Mouse (Mus musculus) c-Kit-negative CD71-positive TER-119-positive erythroid progenitor cells, embryonic 14.5 days (primary cell): Measurements from ENCODE around the gene Slc30a3.

Experiments used
- DNase-seq: peaks from one replicate; pipeline ENCODE4 v3.0.0-alpha.2; 2013; ENCODE audit warnings: low read depth, low spot score

Slc30a3 gene

GRCm38 (mm10) chr5:31108000-31108490 is at the start of gene Slc30a3:
TSS of gene Slc30a3 (minus strand) at chr5:31108237.
- no peak for DNase-seq

- DNase-seq = peak; percentile 53
These were observed 46.1 kb upstream of the Slc30a3 start, which contains the start of gene Mpv17 for GRCm38 (mm10) chr5:31154152-31154553. TSS of gene Mpv17 (minus strand) at chr5:31154251.

- DNase-seq = no peak
These were observed 45.6 kb upstream of the Slc30a3 start for GRCm38 (mm10) chr5:31153516-31154151.

- DNase-seq = no peak
These were observed 43.7 kb upstream of the Slc30a3 start for GRCm38 (mm10) chr5:31151746-31152145.

- DNase-seq = no peak
These were observed 41.7 kb upstream of the Slc30a3 start for GRCm38 (mm10) chr5:31149781-31150180.

GRCm38 (mm10) chr5:31138968-31139425 is 31.0 kb upstream of the Slc30a3 start:
- DNase-seq = no peak

GRCm38 (mm10) chr5:31138241-31138967 is 30.4 kb upstream of the Slc30a3 start, which contains the start of gene Ucn:
TSS of gene Ucn (minus strand) at chr5:31138829.
- no peak for DNase-seq

- DNase-seq = no peak
These were observed 29.6 kb upstream of the Slc30a3 start for GRCm38 (mm10) chr5:31137658-31138057.

- DNase-seq = no peak
These were observed 28.8 kb upstream of the Slc30a3 start for GRCm38 (mm10) chr5:31136730-31137424.

GRCm38 (mm10) chr5:31126050-31126449 is 18.0 kb upstream of the Slc30a3 start:
- DNase-seq = no peak

GRCm38 (mm10) chr5:31123481-31123880 is 15.4 kb upstream of the Slc30a3 start:
- no peak for DNase-seq

- no peak for DNase-seq
These were observed 13.1 kb upstream of the Slc30a3 start for GRCm38 (mm10) chr5:31121111-31121510.

GRCm38 (mm10) chr5:31116912-31117311 is 8.9 kb upstream of the Slc30a3 start:
- no peak for DNase-seq

GRCm38 (mm10) chr5:31116354-31116753 is 8.3 kb upstream of the Slc30a3 start, which contains the start of gene Trim54:
TSS of gene Trim54 (plus strand) at chr5:31116712.
- DNase-seq = no peak

GRCm38 (mm10) chr5:31110781-31111180 is 2.7 kb upstream of the Slc30a3 start:
- DNase-seq = no peak

- no peak for DNase-seq
These were observed 2.2 kb downstream of the Slc30a3 start, which contains the start of gene Dnajc5g for GRCm38 (mm10) chr5:31105814-31106335. TSS of gene Dnajc5g (plus strand) at chr5:31106285.

- DNase-seq = no peak
These were observed 12.1 kb downstream of the Slc30a3 start for GRCm38 (mm10) chr5:31095711-31096480.

GRCm38 (mm10) chr5:31094799-31095691 is 13.0 kb downstream of the Slc30a3 start:
- DNase-seq = no peak

- DNase-seq = no peak
These were observed 13.8 kb downstream of the Slc30a3 start for GRCm38 (mm10) chr5:31094100-31094798.
